Mouse (Mus musculus) liver, adult 2 months (tissue): ENCODE measurements around the gene Lzts2.

Experiments
- CTCF ChIP-seq: fragments of 200-500 bp; IDR thresholded peaks from 2 replicates; pipeline ENCODE4 v1.5.1; 2011; ENCODE audit warnings: low read depth, low read length, control low read depth
- POLR2A ChIP-seq: fragments of 200-500 bp; IDR thresholded peaks from 2 replicates; pipeline ENCODE4 v1.6.1; 2011; ENCODE audit warnings: low read length, control low read depth; ENCODE audit not compliant: insufficient read depth; ENCODE audit errors: extremely low read depth

DNA sequence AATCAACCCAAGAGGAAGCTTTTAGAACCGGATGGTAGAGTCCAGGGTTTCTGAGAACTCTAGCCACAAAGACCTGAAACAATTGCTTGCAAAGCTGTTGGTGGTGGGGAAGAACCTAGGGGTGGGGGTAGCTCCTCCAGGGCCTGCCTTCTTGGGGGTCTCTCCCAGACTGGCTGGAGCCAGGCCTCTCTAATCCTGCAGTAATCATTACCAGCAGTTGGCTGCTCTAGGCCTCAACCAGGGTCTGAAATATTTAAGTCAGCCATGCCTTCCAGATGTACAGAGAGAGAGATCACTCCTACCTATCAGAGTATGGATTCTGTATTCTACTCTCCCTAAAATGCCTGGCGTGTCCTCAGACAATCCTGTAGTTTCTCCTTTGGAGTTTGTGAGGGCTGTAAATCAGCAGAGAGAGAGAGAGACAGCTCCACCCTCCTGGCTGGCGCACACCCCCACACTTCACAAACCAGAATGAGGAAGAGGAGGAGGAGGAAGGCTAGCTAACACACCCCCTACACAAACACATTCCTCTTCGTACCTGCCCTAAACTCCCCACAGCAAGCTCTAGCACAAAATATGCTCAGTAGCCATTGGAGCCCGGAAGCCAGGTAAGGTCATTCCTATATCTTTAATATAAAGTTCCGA lies 511 bp upstream of the Lzts2 start:
- TF ChIP-seq CTCF (no peak), POLR2A (no peak)
